Mouse (Mus musculus): ENCODE measurements around the gene Chst5. TPM values are rescaled to one million over a fixed set of nuclear protein-coding genes. Genes with fewer than 3 reads are reported as not detected.
"Not testable (repeated sequence)": the region's sequence is repeated elsewhere in the genome, so short reads cannot be mapped to it uniquely, and the experiment has no call there.

The Chst5 gene
- total RNA-seq, 2 experiments from 2014 or later: 0.09 TPM; not detected in 1

- DNase-seq (ENCODE audit: low spot score): peak; percentile 97
These were observed 33.8 kb downstream of the Chst5 start, which contains the start of gene Tmem170 for GRCm38 (mm10) chr8:111876355-111876948. Gene Tmem170 (minus strand): TSS chr8:111876750.

GRCm38 (mm10) chr8:111875758-111876157 is 34.5 kb downstream of the Chst5 start:
- no peak for DNase-seq (ENCODE audit: low spot score)

DNA sequence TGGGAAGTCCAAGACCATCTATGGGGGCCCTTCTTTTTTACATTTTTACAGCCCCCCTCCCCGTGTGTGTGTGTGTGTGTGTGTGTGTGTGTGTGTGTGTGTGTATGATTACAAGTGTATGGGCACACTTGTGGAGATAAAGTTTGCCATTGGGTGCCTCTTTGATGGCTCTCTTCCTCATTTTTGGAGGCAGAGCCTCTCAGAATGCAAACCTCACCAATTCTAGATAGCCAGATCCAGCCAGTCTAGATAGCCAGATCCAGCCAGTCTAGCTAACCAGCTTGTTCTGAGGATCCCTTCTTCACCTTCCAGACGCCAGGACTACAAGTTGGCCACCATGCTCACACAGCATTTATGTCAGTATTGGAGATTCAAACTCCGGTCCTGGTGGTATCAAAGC is 39.0 kb downstream of the Chst5 start:
- no peak for DNase-seq (ENCODE audit: low spot score)

DNA sequence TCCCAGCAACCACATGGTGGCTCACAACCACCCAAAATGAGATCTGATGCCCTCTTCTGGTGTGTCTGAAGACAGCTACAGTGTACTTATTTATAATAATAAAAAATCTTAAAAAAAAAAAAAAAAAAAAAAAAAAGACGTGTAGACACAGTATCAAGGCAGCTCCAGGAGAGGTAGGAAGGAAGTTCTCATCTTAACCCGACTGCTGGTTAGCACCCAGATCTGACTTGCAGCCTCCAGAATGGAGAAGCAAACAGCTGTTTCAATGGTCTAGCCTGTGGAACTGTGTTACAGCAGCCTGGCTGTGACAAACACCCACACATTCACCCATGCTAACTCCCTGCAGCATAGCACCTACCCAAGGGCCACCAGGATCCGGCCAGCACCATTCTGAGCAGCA is 39.9 kb downstream of the Chst5 start:
- DNase-seq (ENCODE audit: low spot score): no peak

GRCm38 (mm10) chr8:111868664-111869063 is 41.6 kb downstream of the Chst5 start:
- DNase-seq (ENCODE audit: low spot score): no peak

DNA sequence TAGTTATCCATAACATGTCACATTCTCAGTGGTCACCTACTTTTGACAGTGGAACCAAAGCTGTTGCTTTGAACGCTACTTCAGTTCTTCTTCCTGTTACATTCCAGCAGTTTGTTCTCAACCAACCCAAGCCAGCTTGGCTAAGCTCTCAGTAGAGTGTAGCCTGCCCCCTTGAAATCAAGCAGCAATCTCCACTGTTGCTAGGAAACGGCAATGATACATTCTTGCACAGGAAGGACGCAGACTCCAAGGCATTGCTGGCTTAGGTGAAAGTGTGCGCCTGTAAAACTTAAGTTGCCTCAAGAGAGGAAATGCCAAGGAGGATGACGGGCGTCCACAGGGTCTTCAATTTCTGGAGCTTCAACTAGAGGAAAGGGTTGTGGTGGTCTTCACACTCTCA is 44.4 kb downstream of the Chst5 start:
- no peak for DNase-seq (ENCODE audit: low spot score)

DNA sequence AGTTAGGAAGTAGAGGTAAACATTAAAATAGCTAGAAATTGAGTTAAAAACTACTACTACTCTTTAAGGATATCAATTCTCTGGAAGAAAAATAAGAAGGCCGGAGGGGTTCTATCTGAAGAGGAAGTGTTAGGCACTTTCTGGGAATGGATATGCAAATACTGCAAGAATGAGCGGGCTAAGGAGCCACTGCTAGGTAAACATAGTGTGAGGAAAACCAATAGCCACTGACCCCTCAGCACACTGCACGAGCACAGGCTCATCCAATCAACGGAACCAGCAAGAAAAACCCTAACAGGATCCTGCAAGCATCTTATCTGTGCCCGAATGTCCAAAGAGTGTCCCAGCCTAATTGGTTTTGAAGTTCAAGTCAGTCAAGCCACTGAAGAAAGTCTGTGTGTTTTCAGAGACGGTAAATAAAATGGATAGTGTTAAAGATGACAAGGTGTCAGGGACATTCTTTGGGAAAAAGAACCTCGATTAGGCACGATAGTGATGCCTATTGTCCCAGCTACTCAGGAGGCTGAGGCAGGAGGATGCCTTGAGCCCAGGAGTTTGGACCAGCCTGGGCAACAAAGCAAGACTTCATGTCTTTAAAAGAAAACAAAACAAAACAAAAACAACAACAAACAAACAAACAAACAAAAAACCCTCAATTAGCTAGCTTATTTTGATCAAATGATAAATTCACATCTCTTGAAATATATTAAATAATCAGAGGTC is 45.0 kb downstream of the Chst5 start:
- no peak for DNase-seq (ENCODE audit: low spot score)

DNA sequence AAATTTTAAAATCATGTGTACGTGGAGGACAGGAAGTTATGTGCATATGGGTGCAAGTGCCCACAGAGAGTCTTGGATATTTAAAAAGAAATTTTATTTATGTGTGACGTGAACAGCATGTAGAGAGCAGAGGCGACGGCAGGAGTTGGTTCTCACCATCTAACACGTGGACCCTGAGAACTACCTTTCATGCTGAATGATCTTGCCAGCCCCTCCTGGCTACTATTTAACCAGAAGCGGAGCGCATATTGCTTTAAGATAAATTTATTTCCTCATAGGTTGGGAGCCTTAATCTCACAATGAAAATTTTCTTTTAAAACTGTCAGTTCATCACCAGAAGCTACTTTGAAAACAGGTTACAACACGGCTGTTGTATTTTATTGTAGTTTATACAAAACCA is 45.6 kb downstream of the Chst5 start:
- DNase-seq (ENCODE audit: low spot score): no peak

DNA sequence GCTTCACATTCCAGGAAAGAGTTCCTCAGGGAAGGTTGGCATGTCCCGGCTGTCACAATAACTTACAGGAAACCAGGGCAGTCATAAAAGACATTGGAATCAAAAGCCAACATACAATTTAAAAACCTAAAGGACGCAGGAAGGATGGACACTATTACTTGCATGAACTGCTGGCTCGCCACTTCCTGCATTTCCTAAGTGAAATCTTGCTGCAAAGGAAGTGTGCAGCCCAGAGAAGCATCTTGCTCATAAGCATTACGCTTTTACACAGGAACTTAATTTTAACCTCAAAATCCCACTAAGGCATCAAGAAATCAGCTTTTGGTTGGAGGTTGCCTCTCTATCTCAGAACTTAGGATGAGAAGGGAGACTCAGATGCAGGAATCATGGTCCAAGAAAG is 47.0 kb downstream of the Chst5 start:
- DNase-seq (ENCODE audit: low spot score): no peak

DNA sequence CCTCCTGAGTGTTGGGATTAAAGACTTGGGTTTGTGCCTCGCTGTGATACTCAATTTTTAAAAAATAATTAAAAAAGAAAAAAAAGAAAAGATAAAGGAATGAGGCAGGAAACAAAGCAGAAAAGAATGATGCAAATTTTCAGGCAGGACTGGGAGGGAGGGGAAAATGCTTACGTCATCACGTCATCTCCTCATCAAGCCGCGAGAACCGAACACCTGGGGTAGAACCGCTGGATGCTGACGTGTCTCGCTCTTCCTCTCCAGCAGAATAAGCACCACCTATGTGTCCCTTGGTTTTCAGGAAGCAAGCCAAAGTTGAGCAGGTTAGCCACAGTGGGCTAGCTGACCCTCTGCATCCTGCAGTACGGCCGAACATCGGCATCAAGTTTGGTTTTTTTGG is 54.3 kb downstream of the Chst5 start:
- DNase-seq (ENCODE audit: low spot score): no peak

- DNase-seq (ENCODE audit: low spot score): peak; percentile 97
These were observed 56.3 kb downstream of the Chst5 start, which contains the start of gene Cfdp1 for GRCm38 (mm10) chr8:111853861-111854501. Gene Cfdp1 (minus strand): TSS chr8:111854291.

DNA sequence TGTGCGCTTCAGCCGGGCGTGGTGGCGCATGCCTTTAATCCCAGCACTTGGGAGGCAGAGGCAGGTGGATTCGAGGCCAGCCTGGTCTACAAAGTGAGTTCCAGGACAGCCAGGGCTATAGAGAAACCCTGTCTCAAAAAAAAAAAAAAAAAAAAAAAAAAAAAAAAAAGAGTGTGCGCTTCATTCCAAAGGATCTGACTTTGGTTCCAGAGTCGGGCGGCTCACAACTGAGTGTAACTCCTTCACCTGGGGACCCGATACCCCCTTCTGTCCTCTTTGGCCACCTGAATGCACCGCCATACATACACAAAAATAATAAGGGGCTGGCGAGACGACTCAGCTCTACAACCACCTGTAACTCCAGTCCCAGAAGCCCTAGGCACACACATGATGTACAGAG is 57.0 kb downstream of the Chst5 start:
- not testable (repeated sequence) for DNase-seq (ENCODE audit: low spot score)

DNA sequence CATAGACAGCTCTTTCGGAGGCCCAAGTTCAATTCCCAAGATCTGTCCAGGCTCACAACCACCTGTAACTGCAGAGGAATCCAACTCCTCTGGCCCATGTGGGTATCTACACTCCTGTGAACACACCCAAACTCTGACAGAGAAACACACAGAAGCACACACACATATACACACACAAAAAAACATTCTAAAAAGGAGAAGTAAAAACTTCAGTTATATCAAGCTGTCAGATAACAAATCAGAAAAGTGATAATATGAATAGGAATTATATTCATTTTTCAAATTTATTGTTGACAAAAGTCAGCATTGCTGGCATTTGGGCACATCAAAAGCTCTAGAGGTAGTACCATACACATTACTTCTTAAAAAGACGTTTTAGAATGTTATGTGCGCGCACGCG is 63.5 kb downstream of the Chst5 start:
- DNase-seq (ENCODE audit: low spot score): no peak

Other genes starting within 250 kb of the Chst5 start
- gene Ctrb1, start 219.4 kb downstream of the Chst5 start, total RNA-seq (2021): under 1 TPM in 1 of 2 experiments, not detected in 1; 0.71 TPM
- gene Bcar1, start 166.6 kb downstream of the Chst5 start, total RNA-seq (2021): 10 to 100 TPM; 10.6 to 10.8 TPM
- gene Cfdp1, start 56.2 kb downstream of the Chst5 start, total RNA-seq (2021): 10 to 100 TPM; 17.8 to 21.0 TPM
- 1 to 10 TPM; 2.0 to 2.3 TPM for gene Tmem170, start 33.7 kb downstream of the Chst5 start, total RNA-seq (2021)
- gene Tmem231, start 23.4 kb upstream of the Chst5 start, total RNA-seq (2021): 1 to 10 TPM in 1 of 2 experiments, under 1 TPM in 1; 0.91 to 1.0 TPM
- gene Gabarapl2, start 30.3 kb upstream of the Chst5 start, total RNA-seq (2021): 100 to 1,000 TPM in 1 of 2 experiments, 10 to 100 TPM in 1; 91.4 to 110 TPM
- gene Adat1, start 81.9 kb upstream of the Chst5 start, total RNA-seq (2021): 1 to 10 TPM; 1.6 to 2.1 TPM
- 100 to 1,000 TPM; 135 TPM for gene Kars, start 100.9 kb upstream of the Chst5 start, total RNA-seq (2021)
- gene Terf2ip, start 101.0 kb upstream of the Chst5 start, total RNA-seq (2021): 10 to 100 TPM in 1 of 2 experiments, 1 to 10 TPM in 1; 9.5 to 10.0 TPM
- gene Gm6793, start 104.6 kb upstream of the Chst5 start, total RNA-seq (2021): not detected

Measured in gastrocnemius, adult 18-20 months (tissue).